In genomic region chr1:135159074-135159473, GRCm38 (mm10) we compare ENCODE assay signal across 11 mouse cellular contexts. TPM values are rescaled to one million over a fixed set of nuclear protein-coding genes. Genes with fewer than 3 reads are reported as not detected.
DNase-seq lines count a peak whose midpoint lies in the region; ATAC-seq and TF ChIP-seq lines count a peak whose summit lies in the region.
"Had no signal": no experiment of that assay in that cellular context is flagged by ENCODE, and none has a peak within 500 bp of the region (broad histone marks: within the 10 kb centered on the region; RNA-seq: fewer than 3 reads in every experiment).

No protein-coding gene starts in this region.

- H3K9me3 ChIP-seq in forebrain, embryonic 14.5 days (replicated peaks; ENCODE audit: control insufficient read depth, low read length), result no peaks in the 10 kb centered on the region
- no peaks in the 10 kb centered on the region for H3K9me3 ChIP-seq in midbrain, embryonic 16.5 days (replicated peaks; ENCODE audit: control insufficient read depth, low read length, poor library complexity, severe bottlenecking)
- H3K9me3 ChIP-seq: liver, embryonic 12.5 days had no signal

- H3K4me2 ChIP-seq in forebrain, embryonic 14.5 days (ENCODE audit: low read length), result no peak overlapping the region
- H3K4me2 ChIP-seq in midbrain, embryonic 16.5 days (ENCODE audit: low read length), result no peak overlapping the region
- H3K4me2 ChIP-seq: liver, embryonic 12.5 days had no signal

- DNase-seq in cerebellum, adult 2 months, result peak in 1 of 2 experiments; percentile 48
- DNase-seq in cerebellum, adult 8-10 months, result no peak
- peak; percentile 74 for DNase-seq in forebrain, embryonic 14.5 days (ENCODE audit: low spot score)
- DNase-seq in layer of hippocampus, postnatal 10 days (ENCODE audit: low spot score in 2 of 2), result peak; percentile 66 to 74
- no peak for DNase-seq in adrenal gland, adult 2 months
- no peak for DNase-seq in gastrocnemius, adult 2 months
- DNase-seq in lung, postnatal 14 days, result no peak

- TF ChIP-seq POLR2A in cerebellum, adult 2 months (IDR thresholded peaks at IDR 0.05; ENCODE audit: borderline replicate concordance, insufficient read depth, low read length), result no peak

- no peak overlapping the region for H3K9ac ChIP-seq in forebrain, embryonic 14.5 days (ENCODE audit: low read length)
- no peak overlapping the region for H3K9ac ChIP-seq in midbrain, embryonic 16.5 days (ENCODE audit: low read depth, low read length)
- H3K9ac ChIP-seq: liver, embryonic 12.5 days had no signal

- ATAC-seq in forebrain, embryonic 14.5 days, result peak; percentile 64
- ATAC-seq in midbrain, embryonic 16.5 days, result peak; percentile 72
- ATAC-seq: liver, embryonic 12.5 days had no signal

- 22% methylated on average over 7 of the region's 7 CpGs for WGBS in cerebellum, adult 2 months
- WGBS in forebrain, embryonic 14.5 days, result 43% methylated on average over 7 of the region's 7 CpGs
- 31% methylated on average over 7 of the region's 7 CpGs for WGBS in midbrain, embryonic 16.5 days

- peaks cover 21% of the 10 kb centered on the region for H3K36me3 ChIP-seq in forebrain, embryonic 14.5 days (ENCODE audit: control insufficient read depth, insufficient read depth, low read length)
- H3K36me3 ChIP-seq in midbrain, embryonic 16.5 days (ENCODE audit: control insufficient read depth, insufficient read depth, low read length), result peaks cover 6% of the 10 kb centered on the region

- H3K27me3 ChIP-seq in cerebellum, adult 2 months (ENCODE audit: control insufficient read depth, insufficient read depth, low read length), result no peaks in the 10 kb centered on the region
- no peaks in the 10 kb centered on the region for H3K27me3 ChIP-seq in forebrain, embryonic 14.5 days (replicated peaks; ENCODE audit: control insufficient read depth, insufficient read depth, low read length)
- H3K27me3 ChIP-seq in midbrain, embryonic 16.5 days (ENCODE audit: control insufficient read depth, insufficient read depth, low read depth, low read length), result no peaks in the 10 kb centered on the region

- intact Hi-C loops in gastrocnemius, adult 2 months (cut with DNase I), result no loop called here

- no peak overlapping the region for H3K4me3 ChIP-seq in cerebellum, adult 2 months (replicated peaks; ENCODE audit: insufficient read depth, low read depth, low read length)
- H3K4me3 ChIP-seq in forebrain, embryonic 14.5 days (ENCODE audit: low read depth, low read length), result no peak overlapping the region
- H3K4me3 ChIP-seq in midbrain, embryonic 16.5 days (ENCODE audit: low read depth, low read length), result no peak overlapping the region
- H3K4me3 ChIP-seq in gastrocnemius, adult 2 months, result no peak overlapping the region
- H3K4me3 ChIP-seq: liver, embryonic 12.5 days had no signal

- no peak for TF ChIP-seq CTCF in cerebellum, adult 2 months (IDR thresholded peaks at IDR 0.05; ENCODE audit: borderline replicate concordance, insufficient read depth, low read depth, low read length)
- TF ChIP-seq CTCF in gastrocnemius, adult 2 months (IDR thresholded peaks at IDR 0.05), result no peak

- peak overlapping the region; percentile 30; the same call in 1 of the 2 replicates for H3K27ac ChIP-seq in cerebellum, adult 2 months (ENCODE audit: insufficient read depth, low read length)
- peak overlapping the region; percentile 62; the same call in 1 of the 2 replicates for H3K27ac ChIP-seq in forebrain, embryonic 14.5 days (ENCODE audit: low read depth, low read length)
- peak overlapping the region; percentile 79 for H3K27ac ChIP-seq in midbrain, embryonic 16.5 days (ENCODE audit: low read length)
- no peak overlapping the region for H3K27ac ChIP-seq in gastrocnemius, adult 2 months
- H3K27ac ChIP-seq: kidney, postnatal 0 days; liver, embryonic 12.5 days had no signal

- peaks cover 3% of the 10 kb centered on the region; the same call in 1 of the 2 replicates for H3K4me1 ChIP-seq in cerebellum, adult 2 months (ENCODE audit: control insufficient read depth, insufficient read depth, low read length)
- peaks cover 12% of the 10 kb centered on the region; the same call in 1 of the 2 replicates for H3K4me1 ChIP-seq in forebrain, embryonic 14.5 days (ENCODE audit: control insufficient read depth, insufficient read depth, low read length)
- peaks cover 7% of the 10 kb centered on the region for H3K4me1 ChIP-seq in midbrain, embryonic 16.5 days (ENCODE audit: control insufficient read depth, insufficient read depth, low read length)

RNA-seq across cellular contexts. Expression of gene Gpr37l1, which starts 8.4 kb away (rescaled TPM):
- 555 and 600 TPM in 2 replicates for polyA plus RNA-seq in cerebellum, adult 2 months (2012; rRNA removed)
- 0.24 and 0.33 TPM in 2 replicates for polyA plus RNA-seq in forebrain, embryonic 14.5 days (2014; fragmentation: Nextera tagmentation; extraction: Ambion mirVana)
- 100 to 1,000 TPM; 120 to 129 TPM for total RNA-seq in layer of hippocampus, postnatal 10 days (2021)
- 1.1 and 2.7 TPM in 2 replicates for polyA plus RNA-seq in midbrain, embryonic 16.5 days (2015; fragmentation: Nextera tagmentation; extraction: Ambion mirVana)
- total RNA-seq in adrenal gland, adult 2 months (2021), result 1 to 10 TPM in 1 of 2 experiments, under 1 TPM in 1; 0.61 to 2.2 TPM
- polyA plus RNA-seq in adrenal gland, adult 2 months (2012; rRNA removed), result 2.3 and 3.0 TPM in 2 replicates
- under 1 TPM; 0.38 to 0.56 TPM for total RNA-seq in gastrocnemius, adult 2 months (2021)
- polyA plus RNA-seq: heart, embryonic 14.5 days; kidney, postnatal 0 days; liver, embryonic 12.5 days had no signal

RNA-seq across cellular contexts. Expression of gene Arl8a, which starts 12.4 kb away (rescaled TPM):
- 285 and 297 TPM in 2 replicates for polyA plus RNA-seq in cerebellum, adult 2 months (2012; rRNA removed)
- polyA plus RNA-seq in forebrain, embryonic 14.5 days (2014; fragmentation: Nextera tagmentation; extraction: Ambion mirVana), result 213 and 251 TPM in 2 replicates
- total RNA-seq in layer of hippocampus, postnatal 10 days (2021), result 100 to 1,000 TPM; 393 to 420 TPM
- polyA plus RNA-seq in midbrain, embryonic 16.5 days (2015; fragmentation: Nextera tagmentation; extraction: Ambion mirVana), result 390 and 409 TPM in 2 replicates
- total RNA-seq in adrenal gland, adult 2 months (2021), result 10 to 100 TPM; 59.4 to 62.2 TPM
- polyA plus RNA-seq in adrenal gland, adult 2 months (2012; rRNA removed), result 41.5 and 43.2 TPM in 2 replicates
- 10 to 100 TPM; 16.5 to 17.8 TPM for total RNA-seq in gastrocnemius, adult 2 months (2021)

RNA-seq across cellular contexts. Expression of gene Ptpn7, which starts 26.6 kb away (rescaled TPM):
- 0.25 and 0.29 TPM in 2 replicates for polyA plus RNA-seq in cerebellum, adult 2 months (2012; rRNA removed)
- polyA plus RNA-seq in forebrain, embryonic 14.5 days (2014; fragmentation: Nextera tagmentation; extraction: Ambion mirVana), result 0.32 and 0.57 TPM in 2 replicates
- under 1 TPM; 0.11 to 0.14 TPM for total RNA-seq in layer of hippocampus, postnatal 10 days (2021)
- 0.11 and 0.26 TPM in 2 replicates for polyA plus RNA-seq in midbrain, embryonic 16.5 days (2015; fragmentation: Nextera tagmentation; extraction: Ambion mirVana)
- 1 to 10 TPM; 1.6 to 1.8 TPM for total RNA-seq in adrenal gland, adult 2 months (2021)
- polyA plus RNA-seq in adrenal gland, adult 2 months (2012; rRNA removed), result 2.6 and 2.7 TPM in 2 replicates
- under 1 TPM in 1 of 2 experiments, not detected in 1; 0.17 TPM for total RNA-seq in gastrocnemius, adult 2 months (2021)

RNA-seq across cellular contexts. Expression of gene Lgr6, which starts 54.0 kb away (rescaled TPM):
- polyA plus RNA-seq in cerebellum, adult 2 months (2012; rRNA removed), result 2.9 and 3.0 TPM in 2 replicates
- 0.48 TPM in 2 replicates for polyA plus RNA-seq in forebrain, embryonic 14.5 days (2014; fragmentation: Nextera tagmentation; extraction: Ambion mirVana)
- 1 to 10 TPM; 1.4 to 1.8 TPM for total RNA-seq in layer of hippocampus, postnatal 10 days (2021)
- 1.1 and 1.2 TPM in 2 replicates for polyA plus RNA-seq in midbrain, embryonic 16.5 days (2015; fragmentation: Nextera tagmentation; extraction: Ambion mirVana)
- 1 to 10 TPM; 2.0 to 3.6 TPM for total RNA-seq in adrenal gland, adult 2 months (2021)
- 1.1 and 1.8 TPM in 2 replicates for polyA plus RNA-seq in adrenal gland, adult 2 months (2012; rRNA removed)
- total RNA-seq in gastrocnemius, adult 2 months (2021), result under 1 TPM; 0.08 to 0.86 TPM

Comparison
In these comparisons a context has a peak if more than half of its experiments do, and no peak if none do; other contexts are left out.
1. DNase-seq: peak in forebrain, embryonic 14.5 days (single experiment) and layer of hippocampus, postnatal 10 days (2 of 2); none in cerebellum, adult 8-10 months (single experiment), adrenal gland, adult 2 months (single experiment), gastrocnemius, adult 2 months (single experiment) and lung, postnatal 14 days (single experiment).
2. RNA of gene Gpr37l1, which starts 8.4 kb away (polyA plus RNA-seq): 555 to 600 TPM in cerebellum, adult 2 months; 1.1 to 2.7 TPM in midbrain, embryonic 16.5 days, 2.3 to 3.0 TPM in adrenal gland, adult 2 months and 0.24 to 0.33 TPM in forebrain, embryonic 14.5 days; every median in the first group is over 100 times any median in the second.